Mouse (Mus musculus): ENCODE data around the gene Abhd16a. TPM values are rescaled to one million over a fixed set of nuclear protein-coding genes. Genes with fewer than 3 reads are reported as not detected.

Abhd16a gene
- polyA plus RNA-seq, 1 experiment = 211 TPM

DNA sequence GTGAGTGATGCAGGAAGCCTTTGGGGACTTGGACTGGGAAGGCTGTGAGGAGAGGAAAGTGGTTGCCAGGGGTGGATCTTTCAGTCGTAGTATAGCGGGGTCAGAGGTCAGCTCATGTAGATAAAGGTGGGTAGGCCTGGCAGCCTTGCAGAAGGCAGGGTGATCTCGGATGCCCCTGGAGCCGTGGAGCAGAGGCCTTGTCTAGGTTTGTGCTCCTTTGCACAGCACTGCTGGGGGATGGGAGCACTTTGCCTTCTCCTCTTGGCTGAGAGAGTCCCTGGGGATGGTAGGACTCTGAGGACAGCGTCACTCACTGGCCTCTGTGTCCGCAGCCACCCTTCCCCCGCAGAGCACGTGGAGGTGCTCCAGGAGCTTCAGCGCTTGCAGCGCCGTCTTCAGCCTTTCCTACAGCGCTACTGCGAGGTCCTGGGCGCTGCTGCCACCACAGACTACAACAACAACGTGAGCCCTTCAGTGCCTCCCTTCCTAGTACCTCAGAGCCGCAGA is 51.5 kb downstream of the Abhd16a start:
- Histone ChIP-seq H3K9me3 (peaks cover 8% of the 10 kb centered on the region), H3K4me3 (replicated peaks) (no peak overlapping the region), H3K36me3 (replicated peaks; ENCODE audit: low read length) (peaks cover 82% of the 10 kb centered on the region), H3K27me3 (replicated peaks) (no peaks in the 10 kb centered on the region), H3K4me1 (peaks cover 39% of the 10 kb centered on the region)
- no peak for TF ChIP-seq GATA1 (IDR thresholded peaks at IDR 0.05; ENCODE audit: borderline replicate concordance, low read length)
- no peak for TF ChIP-seq FLI1 (IDR thresholded peaks at IDR 0.05; ENCODE audit: low read length)

DNA sequence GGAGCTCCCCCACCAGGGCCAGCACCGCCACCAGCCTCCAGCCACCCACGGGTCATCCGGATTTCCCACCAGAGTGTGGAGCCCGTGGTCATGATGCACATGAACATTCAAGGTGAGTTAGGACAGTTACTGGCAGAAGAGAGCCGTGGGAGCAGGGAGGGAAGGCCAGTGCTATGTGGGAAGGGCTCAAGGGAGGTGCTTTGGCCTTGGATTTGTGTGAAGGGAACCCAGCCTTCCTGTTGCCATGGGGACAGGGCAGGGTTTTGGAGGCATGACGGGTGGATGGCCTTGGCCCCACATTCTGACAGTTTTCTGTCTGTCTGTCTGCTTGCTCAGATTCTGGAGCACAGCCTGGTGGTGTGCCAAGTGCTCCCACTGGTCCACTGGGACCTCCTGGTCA is 52.9 kb downstream of the Abhd16a start:
- no peaks in the 10 kb centered on the region for H3K27me3 ChIP-seq (replicated peaks)
- peaks cover 29% of the 10 kb centered on the region for H3K4me1 ChIP-seq
- H3K36me3 ChIP-seq (replicated peaks; ENCODE audit: low read length) = peaks cover 96% of the 10 kb centered on the region
- no peak overlapping the region for H3K4me3 ChIP-seq (replicated peaks)
- TF ChIP-seq FLI1 (IDR thresholded peaks at IDR 0.05; ENCODE audit: low read length) (no peak), GATA1 (IDR thresholded peaks at IDR 0.05; ENCODE audit: borderline replicate concordance, low read length) (no peak)
- peaks cover 8% of the 10 kb centered on the region for H3K9me3 ChIP-seq

DNA sequence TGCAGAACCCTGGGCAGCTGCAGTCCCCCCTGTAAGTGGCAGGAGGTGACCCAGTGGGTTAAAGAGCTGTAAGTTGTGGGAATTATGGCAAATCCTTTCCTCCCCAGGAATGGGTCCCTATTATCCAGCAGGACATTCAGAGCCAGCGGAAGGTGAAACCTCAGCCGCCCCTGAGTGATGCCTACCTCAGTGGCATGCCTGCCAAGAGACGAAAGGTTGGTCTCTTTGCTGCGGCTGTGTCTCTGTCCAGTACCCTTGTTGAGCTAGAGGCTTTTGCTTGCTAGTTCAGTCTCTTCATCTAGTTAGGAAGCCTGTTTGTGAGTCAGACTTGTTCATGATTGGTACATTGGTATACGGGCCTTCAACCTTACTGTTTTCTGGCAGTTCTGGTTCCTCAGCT is 57.1 kb downstream of the Abhd16a start:
- H3K36me3 ChIP-seq (replicated peaks; ENCODE audit: low read length) = peaks cover 99% of the 10 kb centered on the region
- no peaks in the 10 kb centered on the region for H3K27me3 ChIP-seq (replicated peaks)
- H3K4me1 ChIP-seq = no peaks in the 10 kb centered on the region; the same call in 1 of the 2 replicates
- H3K4me3 ChIP-seq (replicated peaks) = no peak overlapping the region
- peaks cover 8% of the 10 kb centered on the region for H3K9me3 ChIP-seq
- TF ChIP-seq GATA1 (IDR thresholded peaks at IDR 0.05; ENCODE audit: borderline replicate concordance, low read length) (no peak), FLI1 (IDR thresholded peaks at IDR 0.05; ENCODE audit: low read length) (no peak)

DNA sequence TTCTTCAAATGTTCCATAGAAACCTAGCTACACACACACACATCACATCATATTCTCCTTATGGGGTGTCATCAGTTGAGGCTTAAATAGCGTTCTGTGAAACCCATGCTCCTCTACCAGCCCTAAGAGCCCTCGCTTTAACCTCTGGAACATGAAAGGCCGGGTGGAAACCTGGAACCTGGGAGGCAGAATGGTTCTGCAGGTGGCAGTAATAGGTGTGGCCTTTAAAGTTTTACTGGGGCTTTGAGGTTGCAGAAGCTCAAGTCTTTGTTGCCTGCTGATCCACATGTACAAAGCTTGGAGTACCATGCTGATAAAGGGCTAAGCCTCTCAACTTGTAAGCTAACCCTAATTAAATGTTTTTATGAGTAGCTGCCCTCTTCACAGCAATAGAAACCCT is 58.3 kb downstream of the Abhd16a start:
- Histone ChIP-seq H3K4me1 (no peaks in the 10 kb centered on the region), H3K9me3 (peaks cover 8% of the 10 kb centered on the region), H3K36me3 (replicated peaks; ENCODE audit: low read length) (peaks cover 98% of the 10 kb centered on the region), H3K27me3 (replicated peaks) (no peaks in the 10 kb centered on the region), H3K4me3 (replicated peaks) (no peak overlapping the region)
- TF ChIP-seq GATA1 (IDR thresholded peaks at IDR 0.05; ENCODE audit: borderline replicate concordance, low read length) (no peak), FLI1 (IDR thresholded peaks at IDR 0.05; ENCODE audit: low read length) (no peak)

DNA sequence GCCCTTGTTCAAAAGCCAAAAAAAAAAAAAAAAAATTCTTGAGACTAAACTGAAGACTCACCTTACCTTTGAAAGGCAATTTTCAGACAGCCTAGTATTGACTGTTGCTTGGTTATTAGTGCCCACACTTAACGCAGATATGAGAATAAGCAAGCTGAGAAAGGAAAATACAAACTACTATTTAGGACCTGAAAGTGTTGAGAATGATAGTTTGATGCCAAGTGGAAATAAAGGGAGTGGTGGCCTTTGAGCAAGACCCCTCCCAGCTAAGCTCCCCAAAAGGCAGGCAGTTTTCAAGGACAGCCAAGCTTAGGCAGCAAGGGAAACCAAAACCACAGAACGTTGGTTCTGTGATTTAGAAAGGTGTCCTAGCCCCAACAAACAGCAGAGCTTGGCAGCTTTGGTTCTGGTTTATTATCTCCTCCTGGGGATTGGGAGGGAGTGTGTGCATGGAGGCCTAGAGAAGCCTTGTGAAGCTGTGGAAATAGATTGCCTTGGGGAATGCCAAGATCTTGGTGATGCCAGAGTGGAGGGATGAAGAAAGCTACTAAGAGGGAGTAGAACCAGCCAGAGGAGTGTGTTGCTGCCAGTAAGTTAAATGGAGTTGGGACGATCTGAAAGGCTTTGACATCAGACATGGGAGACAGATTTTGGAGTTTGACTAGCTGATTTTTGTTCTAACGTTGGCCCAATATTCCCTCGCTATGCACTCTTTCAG is 59.0 kb downstream of the Abhd16a start:
- Histone ChIP-seq H3K4me3 (replicated peaks) (no peak overlapping the region), H3K9me3 (peaks cover 5% of the 10 kb centered on the region), H3K4me1 (no peaks in the 10 kb centered on the region), H3K27me3 (replicated peaks) (no peaks in the 10 kb centered on the region), H3K36me3 (replicated peaks; ENCODE audit: low read length) (peaks cover 98% of the 10 kb centered on the region)
- TF ChIP-seq GATA1 (IDR thresholded peaks at IDR 0.05; ENCODE audit: borderline replicate concordance, low read length) = no peak
- no peak for TF ChIP-seq FLI1 (IDR thresholded peaks at IDR 0.05; ENCODE audit: low read length)

DNA sequence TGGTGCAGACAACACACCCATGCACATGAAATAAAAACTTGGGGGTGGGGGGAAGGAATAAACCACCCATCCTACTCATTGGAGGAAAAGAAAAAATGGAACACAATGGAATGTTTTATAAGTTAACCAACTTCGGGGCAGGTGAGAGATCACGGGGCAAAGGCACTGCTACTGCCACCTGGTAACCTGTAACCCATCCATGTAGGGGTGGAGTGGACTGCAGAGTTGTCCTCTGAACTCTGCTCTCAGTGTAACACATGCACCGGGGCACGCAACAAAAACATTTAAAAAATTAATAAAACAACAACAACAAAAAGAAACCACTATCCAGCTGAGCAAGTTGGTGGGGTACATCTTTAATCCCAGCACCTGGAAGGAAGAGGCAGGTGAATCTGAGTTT is 63.1 kb downstream of the Abhd16a start:
- TF ChIP-seq FLI1 (IDR thresholded peaks at IDR 0.05; ENCODE audit: low read length) = no peak
- TF ChIP-seq GATA1 (IDR thresholded peaks at IDR 0.05; ENCODE audit: borderline replicate concordance, low read length) = no peak
- no peak overlapping the region for H3K4me3 ChIP-seq (replicated peaks)
- H3K4me1 ChIP-seq = peaks cover 13% of the 10 kb centered on the region
- H3K9me3 ChIP-seq = no peaks in the 10 kb centered on the region
- no peaks in the 10 kb centered on the region for H3K27me3 ChIP-seq (replicated peaks)
- peaks cover 98% of the 10 kb centered on the region for H3K36me3 ChIP-seq (replicated peaks; ENCODE audit: low read length)

Other genes starting within 250 kb of the Abhd16a start
- 25.1 and 27.6 TPM in 2 replicates for gene Skiv2l, start 239.1 kb upstream of the Abhd16a start, polyA plus RNA-seq (2012; ENCODE audit: insufficient read depth, low replicate concordance)
- gene Nelfe, start 238.9 kb upstream of the Abhd16a start, polyA plus RNA-seq (2012; ENCODE audit: insufficient read depth, low replicate concordance) = 67.5 and 220 TPM in 2 replicates
- gene Cfb, start 226.7 kb upstream of the Abhd16a start, polyA plus RNA-seq (2012; ENCODE audit: insufficient read depth, low replicate concordance) = 0.54 TPM in 1 of 2 replicates, not detected in the other
- 6.7 and 15.4 TPM in 2 replicates for gene Zbtb12, start 209.8 kb upstream of the Abhd16a start, polyA plus RNA-seq (2012; ENCODE audit: insufficient read depth, low replicate concordance)
- gene Gm20547, start 207.2 kb upstream of the Abhd16a start, polyA plus RNA-seq (2012; ENCODE audit: insufficient read depth, low replicate concordance) = not detected in 2 replicates
- gene C2, start 191.0 kb upstream of the Abhd16a start, polyA plus RNA-seq (2012; ENCODE audit: insufficient read depth, low replicate concordance) = 3.0 and 6.0 TPM in 2 replicates
- gene Ehmt2, start 190.8 kb upstream of the Abhd16a start, polyA plus RNA-seq (2012; ENCODE audit: insufficient read depth, low replicate concordance) = 356 and 543 TPM in 2 replicates
- gene Slc44a4, start 174.8 kb upstream of the Abhd16a start, polyA plus RNA-seq (2012; ENCODE audit: insufficient read depth, low replicate concordance) = not detected in 2 replicates
- gene Neu1, start 158.0 kb upstream of the Abhd16a start, polyA plus RNA-seq (2012; ENCODE audit: insufficient read depth, low replicate concordance) = 12.4 and 41.3 TPM in 2 replicates
- gene Hspa1b, start 130.0 kb upstream of the Abhd16a start, polyA plus RNA-seq (2012; ENCODE audit: insufficient read depth, low replicate concordance) = 4.5 and 7.2 TPM in 2 replicates
- not detected in 2 replicates for gene Gm20481, start 119.4 kb upstream of the Abhd16a start, polyA plus RNA-seq (2012; ENCODE audit: insufficient read depth, low replicate concordance)
- 1.5 and 2.0 TPM in 2 replicates for gene Hspa1a, start 117.1 kb upstream of the Abhd16a start, polyA plus RNA-seq (2012; ENCODE audit: insufficient read depth, low replicate concordance)
- not detected in 2 replicates for gene Hspa1l, start 116.6 kb upstream of the Abhd16a start, polyA plus RNA-seq (2012; ENCODE audit: insufficient read depth, low replicate concordance)
- gene Lsm2, start 107.4 kb upstream of the Abhd16a start, polyA plus RNA-seq (2012; ENCODE audit: insufficient read depth, low replicate concordance) = 64.3 and 95.0 TPM in 2 replicates
- gene Vars, start 88.3 kb upstream of the Abhd16a start, polyA plus RNA-seq (2012; ENCODE audit: insufficient read depth, low replicate concordance) = 188 and 650 TPM in 2 replicates
- 0.38 and 0.40 TPM in 2 replicates for gene Vwa7, start 72.7 kb upstream of the Abhd16a start, polyA plus RNA-seq (2012; ENCODE audit: insufficient read depth, low replicate concordance)
- gene Sapcd1, start 61.2 kb upstream of the Abhd16a start, polyA plus RNA-seq (2012; ENCODE audit: insufficient read depth, low replicate concordance) = 4.1 and 5.4 TPM in 2 replicates
- gene Msh5, start 42.5 kb upstream of the Abhd16a start, polyA plus RNA-seq (2012; ENCODE audit: insufficient read depth, low replicate concordance) = 10.5 and 10.9 TPM in 2 replicates
- gene Clic1, start 39.3 kb upstream of the Abhd16a start, polyA plus RNA-seq (2012; ENCODE audit: insufficient read depth, low replicate concordance) = 244 and 373 TPM in 2 replicates
- 30.5 and 36.5 TPM in 2 replicates for gene Ddah2, start 30.2 kb upstream of the Abhd16a start, polyA plus RNA-seq (2012; ENCODE audit: insufficient read depth, low replicate concordance)
- gene Ly6g6c, start 23.9 kb upstream of the Abhd16a start, polyA plus RNA-seq (2012; ENCODE audit: insufficient read depth, low replicate concordance) = 14.8 and 15.5 TPM in 2 replicates
- 53.5 and 66.3 TPM in 2 replicates for gene Mpig6b, start 23.1 kb upstream of the Abhd16a start, polyA plus RNA-seq (2012; ENCODE audit: insufficient read depth, low replicate concordance)
- gene Ly6g6e, start 12.4 kb upstream of the Abhd16a start, polyA plus RNA-seq (2012; ENCODE audit: insufficient read depth, low replicate concordance) = not detected in 2 replicates
- gene Ly6g6d, start 11.2 kb upstream of the Abhd16a start, polyA plus RNA-seq (2012; ENCODE audit: insufficient read depth, low replicate concordance) = 79.9 and 106 TPM in 2 replicates
- gene Ly6g6f, start 3.7 kb upstream of the Abhd16a start, polyA plus RNA-seq (2012; ENCODE audit: insufficient read depth, low replicate concordance) = 517 and 745 TPM in 2 replicates
- not detected in 2 replicates for gene Ly6g5c, start 19.0 kb downstream of the Abhd16a start, polyA plus RNA-seq (2012; ENCODE audit: insufficient read depth, low replicate concordance)
- 0.23 TPM in 1 of 2 replicates, not detected in the other for gene Ly6g5b, start 26.2 kb downstream of the Abhd16a start, polyA plus RNA-seq (2012; ENCODE audit: insufficient read depth, low replicate concordance)
- gene Gpank1, start 32.2 kb downstream of the Abhd16a start, polyA plus RNA-seq (2012; ENCODE audit: insufficient read depth, low replicate concordance) = 46.5 and 57.4 TPM in 2 replicates
- 75.6 and 82.2 TPM in 2 replicates for gene Csnk2b, start 32.8 kb downstream of the Abhd16a start, polyA plus RNA-seq (2012; ENCODE audit: insufficient read depth, low replicate concordance)
- 3.2 and 6.1 TPM in 2 replicates for gene D17H6S53E, start 37.1 kb downstream of the Abhd16a start, polyA plus RNA-seq (2012; ENCODE audit: insufficient read depth, low replicate concordance)
- gene Apom, start 42.8 kb downstream of the Abhd16a start, polyA plus RNA-seq (2012; ENCODE audit: insufficient read depth, low replicate concordance) = not detected in 2 replicates
- gene Bag6, start 45.9 kb downstream of the Abhd16a start, polyA plus RNA-seq (2012; ENCODE audit: insufficient read depth, low replicate concordance) = 613 and 1,584 TPM in 2 replicates
- gene Prrc2a, start 75.6 kb downstream of the Abhd16a start, polyA plus RNA-seq (2012; ENCODE audit: insufficient read depth, low replicate concordance) = 1,080 and 3,273 TPM in 2 replicates
- 2.5 and 22.3 TPM in 2 replicates for gene Aif1, start 86.8 kb downstream of the Abhd16a start, polyA plus RNA-seq (2012; ENCODE audit: insufficient read depth, low replicate concordance)
- gene Lst1, start 99.2 kb downstream of the Abhd16a start, polyA plus RNA-seq (2012; ENCODE audit: insufficient read depth, low replicate concordance) = 5.9 and 24.8 TPM in 2 replicates
- 12.1 TPM in 1 of 2 replicates, not detected in the other for gene Ltb, start 105.2 kb downstream of the Abhd16a start, polyA plus RNA-seq (2012; ENCODE audit: insufficient read depth, low replicate concordance)
- 2.9 and 3.5 TPM in 2 replicates for gene Tnf, start 112.7 kb downstream of the Abhd16a start, polyA plus RNA-seq (2012; ENCODE audit: insufficient read depth, low replicate concordance)
- 0.85 TPM in 1 of 2 replicates, not detected in the other for gene Lta, start 116.1 kb downstream of the Abhd16a start, polyA plus RNA-seq (2012; ENCODE audit: insufficient read depth, low replicate concordance)
- not detected in 2 replicates for gene Gm16181, start 131.6 kb downstream of the Abhd16a start, polyA plus RNA-seq (2012; ENCODE audit: insufficient read depth, low replicate concordance)
- 0.86 TPM in 1 of 2 replicates, not detected in the other for gene Atp6v1g2, start 144.4 kb downstream of the Abhd16a start, polyA plus RNA-seq (2012; ENCODE audit: insufficient read depth, low replicate concordance)
- gene Nfkbil1, start 146.5 kb downstream of the Abhd16a start, polyA plus RNA-seq (2012; ENCODE audit: insufficient read depth, low replicate concordance) = 31.8 and 57.1 TPM in 2 replicates
- 83.5 and 158 TPM in 2 replicates for gene Ddx39b, start 152.5 kb downstream of the Abhd16a start, polyA plus RNA-seq (2012; ENCODE audit: insufficient read depth, low replicate concordance)
- 170 and 362 TPM in 2 replicates for gene H2-D1, start 173.5 kb downstream of the Abhd16a start, polyA plus RNA-seq (2012; ENCODE audit: insufficient read depth, low replicate concordance)
- 1.5 and 7.3 TPM in 2 replicates for gene H2-Q1, start 231.1 kb downstream of the Abhd16a start, polyA plus RNA-seq (2012; ENCODE audit: insufficient read depth, low replicate concordance)